Mouse (Mus musculus): ENCODE results near the gene Gpx8. TPM values are rescaled to one million over a fixed set of nuclear protein-coding genes. Genes with fewer than 3 reads are reported as not detected.

Gene Gpx8
- total and polyA plus RNA-seq, 3 experiments = not detected

DNA sequence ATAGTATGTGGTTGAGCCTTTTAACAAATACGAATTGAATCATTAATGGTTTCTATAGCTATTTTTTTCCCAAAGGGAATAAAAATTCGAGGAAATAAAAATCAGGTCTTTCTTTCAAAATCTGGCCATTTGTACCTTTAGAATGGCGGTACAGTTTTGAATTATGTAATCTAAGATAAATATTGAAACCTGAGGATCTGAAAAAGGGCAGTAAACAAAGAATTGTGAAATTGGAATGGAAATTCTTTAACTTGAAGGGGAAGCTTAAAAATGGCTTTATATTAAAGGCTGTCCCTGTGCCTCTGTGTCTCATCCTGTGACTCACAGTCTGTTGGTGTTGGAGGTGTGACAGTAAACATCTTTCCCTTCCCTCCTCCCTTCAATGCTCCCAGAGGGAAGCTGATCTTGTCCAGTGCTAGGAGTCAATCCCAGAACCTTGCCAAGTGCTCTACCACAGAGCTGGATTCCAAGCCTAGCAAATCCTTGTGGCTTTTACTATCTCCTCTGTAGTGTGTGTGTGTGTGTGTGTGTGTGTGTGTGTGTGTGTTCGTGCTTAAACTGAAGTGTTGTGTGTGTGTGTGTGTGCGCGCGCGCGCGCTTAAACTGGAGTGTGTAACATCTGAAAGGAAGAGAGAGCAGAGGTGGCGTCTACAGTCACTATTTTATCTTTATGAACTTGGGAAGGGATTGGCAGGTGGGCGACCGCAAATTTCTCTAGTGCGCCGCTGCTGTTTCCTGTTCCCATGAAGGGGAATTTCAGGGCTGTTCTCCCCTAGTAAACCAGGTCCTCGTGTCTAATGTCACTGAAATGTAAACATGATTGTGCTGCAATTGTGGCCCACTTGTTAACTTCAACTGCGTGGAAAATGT lies 22.7 kb downstream of the Gpx8 start:
- no peaks in the 10 kb centered on the region for H3K4me1 ChIP-seq (ENCODE audit: control insufficient read depth in 1 of 2, insufficient read depth in 2 of 2, low read length in 2 of 2)
- H3K27ac ChIP-seq (ENCODE audit: control insufficient read depth, low read depth, low read length) = no peak overlapping the region
- H3K9me3 ChIP-seq (replicated peaks; ENCODE audit: insufficient read depth, low read length) = no peaks in the 10 kb centered on the region
- no peaks in the 10 kb centered on the region for H3K79me2 ChIP-seq (ENCODE audit: control insufficient read depth, insufficient read depth, low read length, poor library complexity)
- DNase-seq (ENCODE audit: low read depth, low spot score) = no peak
- no peak overlapping the region for H3K9ac ChIP-seq (ENCODE audit: control insufficient read depth, low read depth, low read length, poor library complexity, severe bottlenecking)
- no peaks in the 10 kb centered on the region for H3K36me3 ChIP-seq (ENCODE audit: control insufficient read depth in 1 of 2, insufficient read depth in 2 of 2, low read length in 2 of 2)
- H3K27me3 ChIP-seq (ENCODE audit: control insufficient read depth in 1 of 2, insufficient read depth in 2 of 2, low read length in 2 of 2) = peaks cover 4 to 5% of the 10 kb centered on the region in 2 experiments; a peak in 2 of 4 replicates
- H3K4me3 ChIP-seq (ENCODE audit: control insufficient read depth in 1 of 2, insufficient read depth in 1 of 2, low read depth in 2 of 2, low read length in 2 of 2) = no peak overlapping the region
- no peak for TF ChIP-seq MEF2A (IDR thresholded peaks at IDR 0.05; ENCODE audit: extremely low read depth, insufficient replicate concordance, low read depth, low read length, poor library complexity, severe bottlenecking)
- TF ChIP-seq ZNF384 (IDR thresholded peaks at IDR 0.05; ENCODE audit: low read depth, low read length) = no peak
- TF ChIP-seq UBTF (IDR thresholded peaks at IDR 0.05; ENCODE audit: borderline replicate concordance, insufficient read depth, low read depth, low read length) = no peak
- TF ChIP-seq MAZ (IDR thresholded peaks at IDR 0.05; ENCODE audit: low read depth, low read length) = no peak
- TF ChIP-seq CTCF (IDR thresholded peaks at IDR 0.05 in 2 of 3, conservative IDR thresholded peaks at IDR 0.05 in 1 of 3; ENCODE audit: control insufficient read depth in 1 of 3, insufficient read depth in 1 of 3, low read depth in 2 of 3, low read length in 3 of 3, poor library complexity in 1 of 3, severe bottlenecking in 1 of 3) = no peak
- TF ChIP-seq GATA1 (IDR thresholded peaks at IDR 0.05; ENCODE audit: low read depth, low read length) = no peak
- TF ChIP-seq MAX (IDR thresholded peaks at IDR 0.05; ENCODE audit: low read length) = no peak
- no peak for TF ChIP-seq GABPA (IDR thresholded peaks at IDR 0.05; ENCODE audit: low read depth, low read length)
- no peak for TF ChIP-seq BHLHE40 (IDR thresholded peaks at IDR 0.05; ENCODE audit: borderline replicate concordance, low read depth, low read length)
- TF ChIP-seq ZKSCAN1 (IDR thresholded peaks at IDR 0.05; ENCODE audit: low read depth, low read length) = no peak
- TF ChIP-seq NELFE (IDR thresholded peaks at IDR 0.05; ENCODE audit: low read depth, low read length) = no peak
- TF ChIP-seq MYB (IDR thresholded peaks at IDR 0.05; ENCODE audit: low read depth, low read length) = no peak
- TF ChIP-seq RCOR1 (IDR thresholded peaks at IDR 0.05; ENCODE audit: low read depth, low read length) = no peak
- no peak for TF ChIP-seq RAD21 (IDR thresholded peaks at IDR 0.05; ENCODE audit: low read depth, low read length)
- no peak for TF ChIP-seq HCFC1 (IDR thresholded peaks at IDR 0.05; ENCODE audit: low read depth, low read length)
- no peak for TF ChIP-seq POLR2A (IDR thresholded peaks at IDR 0.05; ENCODE audit: control insufficient read depth in 1 of 2, insufficient read depth in 1 of 2, low read depth in 1 of 2, low read length in 2 of 2, poor library complexity in 1 of 2)
- TF ChIP-seq TAL1 (IDR thresholded peaks at IDR 0.05; ENCODE audit: low read length) = no peak
- no peak for TF ChIP-seq EP300 (IDR thresholded peaks at IDR 0.05; ENCODE audit: low read depth in 1 of 2, low read length in 2 of 2)
- TF ChIP-seq E2F4 (IDR thresholded peaks at IDR 0.05; ENCODE audit: borderline replicate concordance, low read depth, low read length) = no peak

- H3K4me3 ChIP-seq (ENCODE audit: control insufficient read depth in 1 of 2, insufficient read depth in 1 of 2, low read depth in 2 of 2, low read length in 2 of 2) = no peak overlapping the region
These were observed 23.7 kb downstream of the Gpx8 start for GRCm38 (mm10) chr13:113022467-113022866.

More at GRCm38 (mm10) chr13:113022467-113022866, 23.7 kb downstream of the Gpx8 start:
- Histone ChIP-seq H3K79me2 (ENCODE audit: control insufficient read depth, insufficient read depth, low read length, poor library complexity) (no peaks in the 10 kb centered on the region), H3K4me1 (ENCODE audit: control insufficient read depth in 1 of 2, insufficient read depth in 2 of 2, low read length in 2 of 2) (no peaks in the 10 kb centered on the region), H3K9ac (ENCODE audit: control insufficient read depth, low read depth, low read length, poor library complexity, severe bottlenecking) (no peak overlapping the region), H3K36me3 (ENCODE audit: control insufficient read depth in 1 of 2, insufficient read depth in 2 of 2, low read length in 2 of 2) (no peaks in the 10 kb centered on the region), H3K9me3 (replicated peaks; ENCODE audit: insufficient read depth, low read length) (no peaks in the 10 kb centered on the region), H3K27ac (ENCODE audit: control insufficient read depth, low read depth, low read length) (no peak overlapping the region), H3K27me3 (ENCODE audit: control insufficient read depth in 1 of 2, insufficient read depth in 2 of 2, low read length in 2 of 2) (peaks cover 4 to 5% of the 10 kb centered on the region in 2 experiments; a peak in 2 of 4 replicates)
- no peak for DNase-seq (ENCODE audit: low read depth, low spot score)
- TF ChIP-seq KAT2A (conservative IDR thresholded peaks at IDR 0.05; ENCODE audit: low read depth, low read length) (no peak), ETS1 (IDR thresholded peaks at IDR 0.05; ENCODE audit: low read depth, low read length) (no peak), GATA1 (IDR thresholded peaks at IDR 0.05; ENCODE audit: low read depth, low read length) (no peak), RCOR1 (IDR thresholded peaks at IDR 0.05; ENCODE audit: low read depth, low read length) (no peak), TAL1 (IDR thresholded peaks at IDR 0.05; ENCODE audit: low read length) (no peak), CHD1 (IDR thresholded peaks at IDR 0.05; ENCODE audit: low read depth, low read length) (no peak), ZKSCAN1 (IDR thresholded peaks at IDR 0.05; ENCODE audit: low read depth, low read length) (no peak), TBP (IDR thresholded peaks at IDR 0.05; ENCODE audit: low read depth, low read length) (no peak), RAD21 (IDR thresholded peaks at IDR 0.05; ENCODE audit: low read depth, low read length) (no peak), GABPA (IDR thresholded peaks at IDR 0.05; ENCODE audit: low read depth, low read length) (no peak), ZC3H11A (IDR thresholded peaks at IDR 0.05; ENCODE audit: low read depth, low read length) (no peak), JUND (IDR thresholded peaks at IDR 0.05; ENCODE audit: low read depth, low read length) (no peak), SMC3 (IDR thresholded peaks at IDR 0.05; ENCODE audit: low read depth, low read length) (no peak), NELFE (IDR thresholded peaks at IDR 0.05; ENCODE audit: low read depth, low read length) (no peak), MYC (IDR thresholded peaks at IDR 0.05; ENCODE audit: low read depth, low read length) (no peak), MAX (IDR thresholded peaks at IDR 0.05; ENCODE audit: low read length) (no peak), MYB (IDR thresholded peaks at IDR 0.05; ENCODE audit: low read depth, low read length) (no peak)

All from MEL (cell line).